Mouse (Mus musculus) left cerebral cortex, adult 8-10 months (tissue): ENCODE measurements around the gene Ptpn1. TPM values are rescaled to one million over a fixed set of nuclear protein-coding genes. Genes with fewer than 3 reads are reported as not detected.
A peak's percentile ranks its signal among the peaks of the same experiment; 100 is the strongest.

ENCODE experiments used
- DNase-seq, 2 experiments: peaks; one replicate each; pipeline ENCODE4 v3.0.0; 2022; ENCODE audit warnings: low spot score in 2 of 2
- total RNA-seq, 4 experiments: library from RNA; stranded (reverse); gene quantifications; 2 replicates each; pipeline ENCODE4 v1.2.4; 2022

Ptpn1 gene
- total RNA-seq, 4 experiments from 2014 or later: 40.0 to 54.9 (median 50.1) TPM

DNA sequence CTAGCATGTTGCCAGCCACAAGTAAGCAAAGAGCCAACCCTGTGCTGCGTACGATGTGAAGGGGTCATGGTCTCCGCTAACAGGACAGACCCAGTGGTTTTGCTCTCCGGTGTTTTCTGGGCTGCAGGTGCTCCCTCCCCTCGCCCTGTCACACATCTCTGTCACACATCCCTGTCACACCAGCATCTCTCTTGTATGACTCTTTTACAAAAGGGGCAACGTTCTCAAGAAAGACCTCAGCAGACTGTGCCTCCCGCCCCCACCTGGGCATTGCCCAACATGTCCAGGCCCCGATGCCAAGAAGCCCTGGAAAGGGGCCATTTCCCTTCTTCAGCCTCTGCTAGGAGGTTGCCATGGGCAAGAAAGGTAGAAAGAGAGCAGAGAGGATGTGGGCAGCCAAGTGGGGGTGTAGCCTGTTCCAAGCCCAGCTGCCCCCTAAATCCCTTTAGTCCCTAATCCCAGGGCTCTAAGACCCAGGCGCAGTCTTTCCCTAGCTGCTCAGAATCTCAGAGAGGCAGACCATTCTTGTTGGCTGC lies 10.8 kb upstream of the Ptpn1 start:
- no peak for DNase-seq

- no peak for DNase-seq
Observed at GRCm38 (mm10) chr2:167921823-167922222, 10.0 kb upstream of the Ptpn1 start.

DNA sequence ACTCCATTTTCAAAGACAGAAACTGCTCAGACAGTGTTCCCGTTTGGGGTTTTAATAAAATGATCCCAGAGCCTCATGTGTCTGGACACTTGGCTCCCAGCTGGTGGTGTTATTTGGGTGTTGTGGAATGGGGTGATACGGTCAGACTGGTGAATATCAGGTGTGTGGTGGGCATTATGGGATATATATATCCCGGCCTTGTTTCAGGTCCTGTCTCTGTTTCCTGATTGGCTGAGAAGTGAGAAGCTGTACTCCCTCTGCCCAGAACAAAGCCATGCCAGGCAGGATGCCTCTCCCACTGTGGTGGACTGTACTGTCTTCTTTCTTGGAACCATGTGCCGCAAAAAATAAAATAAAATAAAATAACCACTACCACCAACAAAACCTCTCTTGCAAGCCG lies 7.8 kb upstream of the Ptpn1 start:
- DNase-seq: peak in 1 of 2 experiments; percentile 1

- peak; percentile 76 to 78 for DNase-seq
Observed at GRCm38 (mm10) chr2:167924803-167925604, 6.9 kb upstream of the Ptpn1 start.

DNA sequence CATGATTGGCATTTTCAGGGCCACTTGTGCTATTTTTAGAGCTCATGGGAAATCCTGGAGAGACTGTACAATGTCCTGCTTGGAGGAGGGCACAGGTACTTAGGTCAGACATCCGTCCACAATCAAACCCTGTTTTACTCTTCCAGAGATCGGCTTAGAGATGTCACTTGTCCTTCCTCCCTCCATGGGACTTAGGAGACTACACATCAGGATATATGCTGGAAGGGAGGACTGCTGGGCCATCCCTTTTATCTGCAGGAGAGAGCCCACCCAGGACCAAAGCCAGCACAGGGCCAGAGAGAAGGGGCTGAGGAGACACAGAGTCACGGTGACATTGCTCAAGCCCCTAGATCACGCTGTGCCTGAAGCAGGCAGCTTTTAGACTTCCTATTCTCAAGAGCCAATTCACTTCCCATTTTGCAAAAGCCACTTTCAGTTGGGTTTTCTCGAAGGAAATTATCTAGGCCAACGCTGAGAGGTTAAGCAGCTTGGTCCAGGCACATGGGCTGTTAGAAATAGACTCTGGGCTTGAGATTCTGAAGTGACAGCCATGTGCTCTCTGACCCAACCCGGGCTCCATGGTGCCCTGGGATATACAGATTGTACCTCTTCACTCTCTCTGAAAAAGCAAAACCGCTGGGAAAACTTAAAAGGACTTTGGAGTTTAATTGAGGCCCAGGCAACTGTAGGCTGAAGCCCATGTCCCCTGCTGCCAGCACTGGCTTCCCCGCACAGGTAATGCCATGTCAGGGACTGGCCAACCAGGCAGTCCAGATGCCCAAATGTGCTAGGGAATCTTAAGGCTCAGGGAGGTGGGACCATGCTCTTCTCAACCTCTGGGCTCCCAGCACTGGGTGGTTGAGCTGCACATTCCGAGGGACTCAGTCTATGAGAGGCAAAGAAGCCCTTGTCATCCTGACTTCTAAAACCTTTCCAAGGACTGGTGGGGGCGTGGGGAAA lies 5.7 kb upstream of the Ptpn1 start:
- DNase-seq: no peak

- DNase-seq: no peak
Observed at GRCm38 (mm10) chr2:167928002-167928526, 3.8 kb upstream of the Ptpn1 start.

GRCm38 (mm10) chr2:167928972-167929371 lies 2.9 kb upstream of the Ptpn1 start:
- DNase-seq: no peak

- no peak for DNase-seq
Observed at GRCm38 (mm10) chr2:167930975-167931374, 882 bp upstream of the Ptpn1 start.

DNA sequence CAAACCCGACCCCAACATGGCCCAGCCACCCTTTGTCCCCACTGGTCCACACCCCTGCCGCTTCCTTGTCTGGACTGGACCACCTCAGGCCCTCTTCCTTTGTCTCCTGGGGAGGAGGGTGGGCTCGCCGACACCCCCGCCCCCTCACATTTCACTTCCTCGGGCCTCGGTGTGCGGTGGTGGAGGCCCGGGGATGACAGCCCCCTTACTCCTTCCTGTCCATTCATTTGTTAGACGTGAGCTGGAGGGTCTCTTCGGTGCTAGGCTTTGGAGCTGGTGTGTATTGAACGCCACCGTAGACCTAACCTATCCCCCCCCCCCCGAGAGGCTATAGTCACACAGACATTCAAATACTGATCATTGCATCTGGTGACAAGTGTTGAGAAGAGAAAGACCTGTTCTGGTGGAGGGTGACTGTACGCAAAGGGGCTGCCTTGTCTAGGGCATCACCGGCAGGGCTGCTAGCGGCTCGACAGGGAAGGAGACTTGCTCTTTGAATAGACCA lies 922 bp downstream of the Ptpn1 start:
- DNase-seq: no peak

GRCm38 (mm10) chr2:167933397-167933796 lies 1.5 kb downstream of the Ptpn1 start:
- no peak for DNase-seq

DNA sequence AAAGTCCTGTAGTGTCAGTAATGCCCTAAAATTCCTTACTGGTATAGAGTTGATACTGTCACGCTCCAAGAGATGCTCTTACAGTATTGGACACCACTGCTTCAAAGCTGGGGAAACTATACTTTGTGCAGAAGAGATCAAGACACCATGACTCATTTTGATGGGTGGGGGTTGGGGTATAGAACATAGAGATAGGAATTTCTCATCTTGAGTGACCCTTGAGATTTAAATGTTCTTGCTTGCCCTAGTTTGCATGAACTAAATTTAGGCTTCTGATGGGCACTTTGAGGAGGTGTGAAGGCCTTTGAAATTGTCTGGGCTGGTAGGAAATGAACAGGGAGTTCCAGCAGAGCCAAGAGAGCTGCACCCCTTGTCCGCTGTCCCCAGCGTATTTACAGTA lies 4.1 kb downstream of the Ptpn1 start:
- DNase-seq: no peak

DNA sequence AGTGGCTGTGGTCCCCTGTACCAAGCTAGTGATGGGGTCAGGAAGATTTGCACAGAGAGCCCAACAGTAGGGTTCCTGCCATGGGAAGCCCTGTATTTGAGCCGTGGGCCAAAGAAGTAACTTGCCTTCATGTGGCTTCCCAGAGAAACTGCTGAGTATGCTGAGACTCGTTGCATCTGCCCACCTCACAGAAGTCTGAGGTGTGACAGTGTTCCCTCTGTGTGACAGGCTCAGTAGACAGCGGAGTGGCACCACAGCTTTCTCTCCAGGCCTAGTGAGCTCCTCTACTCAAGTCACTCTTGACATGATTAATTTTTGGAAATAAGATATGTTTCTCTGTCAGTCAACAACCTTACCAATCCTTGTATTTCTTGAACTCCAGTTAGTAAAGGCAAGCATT lies 6.9 kb downstream of the Ptpn1 start:
- no peak for DNase-seq

DNA sequence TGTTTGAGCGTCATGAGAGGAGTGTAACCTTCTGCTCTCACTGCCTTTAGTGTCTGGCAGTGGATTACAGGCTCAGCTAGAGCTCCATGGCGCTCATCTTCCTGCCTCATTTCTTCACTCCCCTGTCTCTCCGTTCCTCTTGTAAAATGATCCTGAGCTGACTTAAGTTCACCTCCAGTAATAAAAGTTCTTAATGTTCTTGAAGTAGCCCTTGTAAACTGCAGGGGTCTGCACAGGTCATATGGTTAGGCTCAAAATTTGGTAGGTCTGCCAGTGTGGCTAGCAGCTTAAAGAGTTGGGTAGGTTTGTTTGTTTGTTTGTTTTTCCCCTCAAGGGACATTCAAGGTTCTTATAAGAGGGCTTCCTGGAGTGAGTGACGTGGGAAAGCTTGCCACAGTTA lies 7.3 kb downstream of the Ptpn1 start:
- no peak for DNase-seq

DNA sequence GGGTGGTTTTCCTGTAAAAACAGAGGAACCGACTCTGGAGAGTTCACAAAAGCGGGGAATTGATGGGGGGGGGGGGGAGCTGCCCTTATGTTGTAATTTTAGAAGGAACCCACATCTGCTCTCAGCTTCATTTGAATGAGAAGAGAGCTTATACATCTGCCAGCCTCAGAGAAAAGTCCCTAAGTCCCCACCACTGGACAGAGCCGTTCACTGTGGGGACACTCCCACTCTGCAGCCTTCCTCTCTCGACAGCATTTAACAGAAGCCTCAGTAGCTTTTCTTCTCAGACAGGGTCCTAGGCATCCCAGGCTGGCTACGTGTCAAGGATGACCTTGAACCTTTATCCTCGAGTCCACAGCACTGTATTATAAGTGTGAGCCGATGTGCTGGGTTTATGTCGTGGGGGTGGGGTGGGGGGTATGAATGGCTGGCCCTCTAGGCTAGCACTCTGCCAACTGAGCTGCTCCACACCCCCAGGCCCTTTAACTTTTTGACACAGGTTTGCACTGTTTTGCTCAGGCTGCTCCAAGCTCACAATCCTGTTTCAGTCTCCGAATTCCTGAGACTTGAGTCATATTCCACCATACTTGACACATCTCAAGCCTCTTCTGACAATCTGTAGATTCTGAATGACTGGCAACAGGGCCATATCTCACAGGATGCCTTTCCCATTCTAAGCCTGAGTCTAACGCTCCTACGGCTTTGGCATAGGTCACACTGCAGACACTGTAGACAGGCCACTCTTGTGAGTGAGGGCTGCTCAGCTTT lies 8.0 kb downstream of the Ptpn1 start:
- DNase-seq: no peak

DNA sequence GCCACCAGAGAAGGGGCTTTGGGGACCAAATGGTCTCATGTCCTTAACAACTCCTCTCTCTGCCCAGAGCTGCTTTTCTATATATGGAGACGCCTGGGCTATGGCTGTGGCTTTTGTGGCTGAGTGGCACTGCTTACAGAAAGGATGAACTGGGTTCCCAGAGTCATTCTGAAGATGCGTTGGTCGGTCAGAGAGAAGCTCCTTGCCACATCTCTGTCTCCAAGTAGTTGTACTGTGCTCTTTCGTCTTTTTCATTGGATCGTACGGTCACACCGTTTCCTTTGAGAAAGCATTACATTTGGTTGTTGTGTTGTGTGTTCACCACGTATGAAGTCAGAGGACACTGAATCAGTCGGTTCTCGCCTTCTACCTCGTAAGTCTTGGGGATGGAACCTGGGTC lies 8.8 kb downstream of the Ptpn1 start:
- DNase-seq: no peak

- DNase-seq: no peak
Observed at GRCm38 (mm10) chr2:167941320-167941719, 9.5 kb downstream of the Ptpn1 start.

DNA sequence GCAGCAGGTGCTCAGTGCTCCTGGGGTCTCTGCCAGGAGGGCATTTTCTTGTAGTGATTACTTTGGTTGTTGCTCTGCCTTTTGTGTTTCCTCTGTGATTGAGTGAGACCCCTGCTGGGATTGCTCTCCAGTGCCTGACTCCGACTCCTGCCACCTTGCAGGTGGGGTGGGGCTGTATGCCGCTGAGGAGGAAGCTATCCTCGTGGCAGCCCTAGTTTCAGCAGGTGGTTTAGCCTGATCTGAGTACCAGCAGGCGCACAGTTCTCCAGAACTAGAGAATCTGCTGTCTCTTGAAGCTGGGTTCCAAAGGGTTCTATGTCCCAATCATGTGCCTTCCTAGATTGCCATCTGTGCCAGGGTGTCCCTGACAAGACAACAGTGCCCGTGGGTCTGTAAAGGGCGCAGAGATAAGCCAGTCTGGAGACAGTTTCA lies 9.9 kb downstream of the Ptpn1 start:
- no peak for DNase-seq

GRCm38 (mm10) chr2:167942199-167942925 lies 10.5 kb downstream of the Ptpn1 start:
- DNase-seq: peak in 1 of 2 experiments; percentile 75

GRCm38 (mm10) chr2:167942926-167943633 lies 11.2 kb downstream of the Ptpn1 start:
- DNase-seq: no peak
